Mouse (Mus musculus): ENCODE results near the gene Prss46. TPM values are rescaled to one million over a fixed set of nuclear protein-coding genes. Genes with fewer than 3 reads are reported as not detected.

The Prss46 gene
- polyA plus RNA-seq (2011; ENCODE audit: insufficient read depth, insufficient read length, low read depth, missing spikeins): not detected in 2 replicates

DNA sequence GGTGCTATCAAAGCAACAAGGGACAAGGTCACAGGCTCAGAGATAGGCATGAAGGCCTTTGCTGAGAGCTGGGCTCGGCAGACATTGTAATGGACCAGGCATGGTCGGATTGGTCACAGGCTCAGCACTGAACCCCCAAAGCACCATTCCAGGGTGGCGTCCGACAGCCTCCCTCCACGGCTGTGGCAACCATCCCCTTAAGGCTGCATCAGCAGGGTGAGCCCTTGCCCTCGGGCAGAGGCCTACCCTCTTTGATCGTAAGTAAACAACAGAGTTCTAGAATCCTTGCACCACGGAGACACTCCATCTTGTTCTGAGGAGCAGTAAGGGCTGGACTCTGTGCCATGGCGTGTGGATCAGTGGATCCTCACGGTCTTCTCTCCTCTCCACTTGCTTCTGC lies at the start of gene Prss46:
Prss46 (plus strand) TSS at position 301 of the 400 bp plus-strand sequence.
- no peaks in the 10 kb centered on the region for H3K36me3 ChIP-seq (ENCODE audit: control insufficient read depth, insufficient read depth, low read length, poor library complexity, severe bottlenecking)
- H3K27ac ChIP-seq (ENCODE audit: insufficient read depth, low read length): no peak within 1 kb of the TSS
- no peaks in the 10 kb centered on the region for H3K27me3 ChIP-seq (ENCODE audit: control insufficient read depth, insufficient read depth, low read length, poor library complexity, severe bottlenecking)
- no peak within 1 kb of the TSS for H3K4me3 ChIP-seq (ENCODE audit: low read depth, low read length)
- no peaks in the 10 kb centered on the region for H3K4me1 ChIP-seq (ENCODE audit: control insufficient read depth, insufficient read depth, low read length)
- H3K9ac ChIP-seq (ENCODE audit: low read depth, poor library complexity, severe bottlenecking): no peak within 1 kb of the TSS
- no peaks in the 10 kb centered on the region for H3K9me3 ChIP-seq (replicated peaks; ENCODE audit: control insufficient read depth, insufficient read depth, low read length, poor library complexity, severe bottlenecking)
- TF ChIP-seq EP300 (IDR thresholded peaks at IDR 0.05; ENCODE audit: insufficient read depth, low read depth, low read length): no peak
- TF ChIP-seq POLR2A (IDR thresholded peaks at IDR 0.05; ENCODE audit: insufficient read depth, low read length): no peak
- no peak for TF ChIP-seq CTCF (IDR thresholded peaks at IDR 0.05; ENCODE audit: low read depth, low read length)

- TF ChIP-seq EP300 (IDR thresholded peaks at IDR 0.05; ENCODE audit: insufficient read depth, low read depth, low read length) (no peak), CTCF (IDR thresholded peaks at IDR 0.05; ENCODE audit: low read depth, low read length) (no peak), POLR2A (IDR thresholded peaks at IDR 0.05; ENCODE audit: insufficient read depth, low read length) (peak; percentile 98)
- H3K9me3 ChIP-seq (replicated peaks; ENCODE audit: control insufficient read depth, insufficient read depth, low read length, poor library complexity, severe bottlenecking): no peaks in the 10 kb centered on the region
- H3K27me3 ChIP-seq (ENCODE audit: control insufficient read depth, insufficient read depth, low read length, poor library complexity, severe bottlenecking): no peaks in the 10 kb centered on the region
- peak overlapping the region; percentile 52 for H3K9ac ChIP-seq (ENCODE audit: low read depth, poor library complexity, severe bottlenecking)
- peak overlapping the region; percentile 95 for H3K4me3 ChIP-seq (ENCODE audit: low read depth, low read length)
- peaks cover 3% of the 10 kb centered on the region; the same call in 1 of the 2 replicates for H3K36me3 ChIP-seq (ENCODE audit: control insufficient read depth, insufficient read depth, low read length, poor library complexity, severe bottlenecking)
- H3K27ac ChIP-seq (ENCODE audit: insufficient read depth, low read length): 0 out of 2 replicates have a peak overlapping the region, but pooled peaks have one; percentile 42
- no peaks in the 10 kb centered on the region for H3K4me1 ChIP-seq (ENCODE audit: control insufficient read depth, insufficient read depth, low read length)
Observed at GRCm38 (mm10) chr9:110797013-110797412, 47.3 kb upstream of the Prss46 start.

- peaks cover 3% of the 10 kb centered on the region; the same call in 1 of the 2 replicates for H3K36me3 ChIP-seq (ENCODE audit: control insufficient read depth, insufficient read depth, low read length, poor library complexity, severe bottlenecking)
- peak within 1 kb of the TSS; percentile 52 for H3K9ac ChIP-seq (ENCODE audit: low read depth, poor library complexity, severe bottlenecking)
- TF ChIP-seq POLR2A (IDR thresholded peaks at IDR 0.05; ENCODE audit: insufficient read depth, low read length): no peak
- TF ChIP-seq CTCF (IDR thresholded peaks at IDR 0.05; ENCODE audit: low read depth, low read length): no peak
- no peak for TF ChIP-seq EP300 (IDR thresholded peaks at IDR 0.05; ENCODE audit: insufficient read depth, low read depth, low read length)
- H3K27me3 ChIP-seq (ENCODE audit: control insufficient read depth, insufficient read depth, low read length, poor library complexity, severe bottlenecking): no peaks in the 10 kb centered on the region
- H3K4me1 ChIP-seq (ENCODE audit: control insufficient read depth, insufficient read depth, low read length): no peaks in the 10 kb centered on the region
- H3K27ac ChIP-seq (ENCODE audit: insufficient read depth, low read length): 0 out of 2 replicates have a peak within 1 kb of the TSS, but pooled peaks have one; percentile 42
- no peaks in the 10 kb centered on the region for H3K9me3 ChIP-seq (replicated peaks; ENCODE audit: control insufficient read depth, insufficient read depth, low read length, poor library complexity, severe bottlenecking)
- peak within 1 kb of the TSS; percentile 95 for H3K4me3 ChIP-seq (ENCODE audit: low read depth, low read length)
Observed at GRCm38 (mm10) chr9:110797866-110798265, 46.4 kb upstream of the Prss46 start, which contains the start of gene Prss42. Gene Prss42 (plus strand): TSS chr9:110798166.

DNA sequence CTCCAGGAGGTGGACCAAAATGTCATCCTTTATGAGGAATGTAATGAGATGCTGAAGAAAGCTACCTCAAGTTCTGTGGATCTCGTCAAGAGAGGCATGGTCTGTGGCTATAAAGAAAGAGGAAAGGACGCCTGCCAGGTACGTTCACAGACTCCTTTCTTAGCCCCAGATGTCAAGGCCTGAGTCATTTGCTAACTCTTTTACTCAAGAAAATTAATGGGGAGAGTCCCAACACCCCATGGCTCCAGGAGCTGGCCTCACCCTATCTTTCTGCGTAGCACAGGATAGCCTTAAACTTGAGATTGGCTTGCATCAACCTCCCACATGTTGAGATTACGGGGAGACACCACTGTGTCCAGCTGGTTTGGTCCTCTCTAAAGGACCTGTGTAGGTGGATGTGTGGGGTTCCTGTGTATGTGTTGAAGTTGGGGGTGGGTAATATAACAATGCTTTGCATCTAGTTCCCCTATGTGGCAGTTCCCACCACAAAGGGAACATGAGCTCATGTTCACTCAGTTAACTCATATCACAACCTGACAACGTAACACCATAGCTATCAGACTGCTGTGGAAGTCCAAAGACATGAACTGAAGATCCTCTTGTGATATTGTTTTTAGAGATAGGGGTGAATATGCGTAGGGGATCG lies 43.3 kb upstream of the Prss46 start:
- Histone ChIP-seq H3K9me3 (replicated peaks; ENCODE audit: control insufficient read depth, insufficient read depth, low read length, poor library complexity, severe bottlenecking) (no peaks in the 10 kb centered on the region), H3K27ac (ENCODE audit: insufficient read depth, low read length) (no peak overlapping the region), H3K27me3 (ENCODE audit: control insufficient read depth, insufficient read depth, low read length, poor library complexity, severe bottlenecking) (no peaks in the 10 kb centered on the region), H3K9ac (ENCODE audit: low read depth, poor library complexity, severe bottlenecking) (no peak overlapping the region), H3K36me3 (ENCODE audit: control insufficient read depth, insufficient read depth, low read length, poor library complexity, severe bottlenecking) (peaks cover 3% of the 10 kb centered on the region; the same call in 1 of the 2 replicates), H3K4me1 (ENCODE audit: control insufficient read depth, insufficient read depth, low read length) (no peaks in the 10 kb centered on the region), H3K4me3 (ENCODE audit: low read depth, low read length) (no peak overlapping the region)
- TF ChIP-seq CTCF (IDR thresholded peaks at IDR 0.05; ENCODE audit: low read depth, low read length): no peak
- TF ChIP-seq POLR2A (IDR thresholded peaks at IDR 0.05; ENCODE audit: insufficient read depth, low read length): no peak
- TF ChIP-seq EP300 (IDR thresholded peaks at IDR 0.05; ENCODE audit: insufficient read depth, low read depth, low read length): no peak

DNA sequence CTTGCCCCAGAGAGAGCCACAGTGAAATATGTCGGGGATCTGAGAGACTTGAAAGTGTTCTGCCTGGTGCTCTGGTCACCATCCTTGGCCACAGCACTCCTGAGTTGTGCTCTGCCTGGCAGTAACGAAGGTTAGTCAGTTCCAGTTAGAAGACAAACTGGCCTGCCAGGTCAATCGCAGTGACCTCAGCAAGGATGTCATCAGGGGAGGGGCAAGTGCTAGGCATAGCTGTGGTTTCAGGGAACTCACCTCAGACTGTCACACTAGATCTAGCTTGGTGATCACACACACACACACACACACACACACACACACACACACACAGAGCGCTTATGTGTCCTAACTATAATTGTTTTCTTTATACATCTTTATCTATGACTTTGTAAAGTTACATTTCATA lies 41.0 kb upstream of the Prss46 start:
- TF ChIP-seq EP300 (IDR thresholded peaks at IDR 0.05; ENCODE audit: insufficient read depth, low read depth, low read length) (no peak), POLR2A (IDR thresholded peaks at IDR 0.05; ENCODE audit: insufficient read depth, low read length) (no peak), CTCF (IDR thresholded peaks at IDR 0.05; ENCODE audit: low read depth, low read length) (no peak)
- H3K9ac ChIP-seq (ENCODE audit: low read depth, poor library complexity, severe bottlenecking): no peak overlapping the region
- no peak overlapping the region for H3K4me3 ChIP-seq (ENCODE audit: low read depth, low read length)
- peaks cover 3% of the 10 kb centered on the region; the same call in 1 of the 2 replicates for H3K36me3 ChIP-seq (ENCODE audit: control insufficient read depth, insufficient read depth, low read length, poor library complexity, severe bottlenecking)
- H3K9me3 ChIP-seq (replicated peaks; ENCODE audit: control insufficient read depth, insufficient read depth, low read length, poor library complexity, severe bottlenecking): no peaks in the 10 kb centered on the region
- no peak overlapping the region for H3K27ac ChIP-seq (ENCODE audit: insufficient read depth, low read length)
- no peaks in the 10 kb centered on the region for H3K27me3 ChIP-seq (ENCODE audit: control insufficient read depth, insufficient read depth, low read length, poor library complexity, severe bottlenecking)
- no peaks in the 10 kb centered on the region for H3K4me1 ChIP-seq (ENCODE audit: control insufficient read depth, insufficient read depth, low read length)

- Histone ChIP-seq H3K9me3 (replicated peaks; ENCODE audit: control insufficient read depth, insufficient read depth, low read length, poor library complexity, severe bottlenecking) (no peaks in the 10 kb centered on the region), H3K4me3 (ENCODE audit: low read depth, low read length) (no peak overlapping the region), H3K36me3 (ENCODE audit: control insufficient read depth, insufficient read depth, low read length, poor library complexity, severe bottlenecking) (no peaks in the 10 kb centered on the region), H3K27me3 (ENCODE audit: control insufficient read depth, insufficient read depth, low read length, poor library complexity, severe bottlenecking) (no peaks in the 10 kb centered on the region), H3K9ac (ENCODE audit: low read depth, poor library complexity, severe bottlenecking) (no peak overlapping the region), H3K27ac (ENCODE audit: insufficient read depth, low read length) (no peak overlapping the region), H3K4me1 (ENCODE audit: control insufficient read depth, insufficient read depth, low read length) (no peaks in the 10 kb centered on the region)
- TF ChIP-seq POLR2A (IDR thresholded peaks at IDR 0.05; ENCODE audit: insufficient read depth, low read length): no peak
- no peak for TF ChIP-seq CTCF (IDR thresholded peaks at IDR 0.05; ENCODE audit: low read depth, low read length)
- TF ChIP-seq EP300 (IDR thresholded peaks at IDR 0.05; ENCODE audit: insufficient read depth, low read depth, low read length): no peak
Observed at GRCm38 (mm10) chr9:110810051-110810450, 34.3 kb upstream of the Prss46 start.
